ENCODE assay signal across 8 mouse cellular contexts in genomic region chr6:122874720-122875389, GRCm38 (mm10). TPM values are rescaled to one million over a fixed set of nuclear protein-coding genes. Genes with fewer than 3 reads are reported as not detected.
DNase-seq lines count a peak whose midpoint lies in the region; ATAC-seq lines count a peak whose summit lies in the region.

No protein-coding gene starts in this region.

- peak overlapping the region; percentile 73 for H3K27ac ChIP-seq in neural tube, embryonic 11.5 days (ENCODE audit: low read depth, low read length)
- H3K27ac ChIP-seq in hindbrain, embryonic 10.5 days, result peak overlapping the region; percentile 95
- H3K27ac ChIP-seq in stomach, embryonic 16.5 days (ENCODE audit: low read length), result peak overlapping the region; percentile 87

- peak overlapping the region; percentile 89 for H3K4me3 ChIP-seq in neural tube, embryonic 11.5 days (ENCODE audit: low read depth, low read length)
- H3K4me3 ChIP-seq in hindbrain, embryonic 10.5 days, result peak overlapping the region; percentile 89
- peak overlapping the region; percentile 96 for H3K4me3 ChIP-seq in stomach, embryonic 16.5 days (replicated peaks; ENCODE audit: low read length)

- H3K4me2 ChIP-seq in neural tube, embryonic 11.5 days (ENCODE audit: low read depth), result peak overlapping the region; percentile 55
- peak overlapping the region; percentile 63 for H3K4me2 ChIP-seq in stomach, embryonic 16.5 days (ENCODE audit: low read depth, low read length)

- H3K27me3 ChIP-seq in neural tube, embryonic 11.5 days (ENCODE audit: control insufficient read depth, insufficient read depth, low read length), result no peaks in the 10 kb centered on the region
- 0 out of 2 replicates have a peak, but pooled peaks cover 3% of the 10 kb centered on the region for H3K27me3 ChIP-seq in hindbrain, embryonic 10.5 days (ENCODE audit: insufficient read depth, poor library complexity, severe bottlenecking)
- H3K27me3 ChIP-seq in stomach, embryonic 16.5 days (ENCODE audit: control insufficient read depth, insufficient read depth, low read length), result no peaks in the 10 kb centered on the region

- no peak for DNase-seq in neural tube, embryonic 11.5 days (ENCODE audit: low spot score)
- DNase-seq in neural tube, embryonic 10.5 days (ENCODE audit: extremely low spot score, low spot score), result no peak
- peak; percentile 31 for DNase-seq in cerebellum, adult 9-11 months
- no peak for DNase-seq in hindbrain, embryonic 10.5 days (ENCODE audit: low spot score)
- DNase-seq in lung, postnatal 10 days, result peak; percentile 50
- DNase-seq in adrenal gland, postnatal 10 days, result no peak
- DNase-seq in right cerebral cortex, postnatal 4 days, result no peak

- peak overlapping the region; percentile 82 for H3K9ac ChIP-seq in neural tube, embryonic 11.5 days (ENCODE audit: low read length)
- peak overlapping the region; percentile 93 for H3K9ac ChIP-seq in stomach, embryonic 16.5 days (ENCODE audit: low read length)

- WGBS in neural tube, embryonic 11.5 days, result 0% methylated on average over 31 of the region's 31 CpGs
- under 1% methylated on average over 31 of the region's 31 CpGs for WGBS in hindbrain, embryonic 10.5 days
- under 1% methylated on average over 31 of the region's 31 CpGs for WGBS in stomach, embryonic 16.5 days

- H3K4me1 ChIP-seq in neural tube, embryonic 11.5 days (ENCODE audit: control insufficient read depth, insufficient read depth, low read length), result peaks cover 5% of the 10 kb centered on the region; the same call in 1 of the 2 replicates
- H3K4me1 ChIP-seq in hindbrain, embryonic 10.5 days (replicated peaks), result peaks cover 10% of the 10 kb centered on the region
- H3K4me1 ChIP-seq in stomach, embryonic 16.5 days (ENCODE audit: control insufficient read depth, insufficient read depth, low read length), result peaks cover 9% of the 10 kb centered on the region

- H3K36me3 ChIP-seq in neural tube, embryonic 11.5 days (ENCODE audit: control insufficient read depth, insufficient read depth, low read length), result no peaks in the 10 kb centered on the region; the same call in 1 of the 2 replicates
- peaks cover 31% of the 10 kb centered on the region for H3K36me3 ChIP-seq in hindbrain, embryonic 10.5 days
- no peaks in the 10 kb centered on the region for H3K36me3 ChIP-seq in stomach, embryonic 16.5 days (ENCODE audit: control insufficient read depth, insufficient read depth, low read length)

- H3K9me3 ChIP-seq in neural tube, embryonic 11.5 days (ENCODE audit: control insufficient read depth, low read length), result no peaks in the 10 kb centered on the region
- no peaks in the 10 kb centered on the region for H3K9me3 ChIP-seq in hindbrain, embryonic 10.5 days
- H3K9me3 ChIP-seq in stomach, embryonic 16.5 days (replicated peaks; ENCODE audit: control insufficient read depth, low read length), result no peaks in the 10 kb centered on the region

- peak; percentile 66 for ATAC-seq in neural tube, embryonic 11.5 days (ENCODE audit: insufficient read depth, low FRiP score, low TSS enrichment)
- ATAC-seq in stomach, embryonic 16.5 days (ENCODE audit: insufficient read depth, low FRiP score), result peak; percentile 63; the same call in 1 of the 2 replicates

RNA-seq across cellular contexts. Expression of gene Necap1, which starts 0.6 kb away (rescaled TPM):
- polyA plus RNA-seq in neural tube, embryonic 11.5 days (2014; fragmentation: Nextera tagmentation; extraction: Ambion mirVana), result 76.4 and 80.7 TPM in 2 replicates
- polyA plus RNA-seq in hindbrain, embryonic 10.5 days (2016; fragmentation: Nextera tagmentation; extraction: Ambion mirVana), result 60.9 and 61.0 TPM in 2 replicates
- polyA plus RNA-seq in stomach, embryonic 16.5 days (2015; fragmentation: Nextera tagmentation; extraction: Ambion mirVana), result 58.6 and 58.8 TPM in 2 replicates
- 10 to 100 TPM; 44.8 to 45.8 TPM for total RNA-seq in adrenal gland, postnatal 10 days (2021)

RNA-seq across cellular contexts. Expression of gene C3ar1, which starts 18.9 kb away (rescaled TPM):
- 1.8 and 2.1 TPM in 2 replicates for polyA plus RNA-seq in neural tube, embryonic 11.5 days (2014; fragmentation: Nextera tagmentation; extraction: Ambion mirVana)
- 1.7 and 2.2 TPM in 2 replicates for polyA plus RNA-seq in hindbrain, embryonic 10.5 days (2016; fragmentation: Nextera tagmentation; extraction: Ambion mirVana)
- 2.5 and 3.2 TPM in 2 replicates for polyA plus RNA-seq in stomach, embryonic 16.5 days (2015; fragmentation: Nextera tagmentation; extraction: Ambion mirVana)
- total RNA-seq in adrenal gland, postnatal 10 days (2021), result 1 to 10 TPM; 1.7 to 2.2 TPM

RNA-seq across cellular contexts. Expression of gene Clec4a1, which starts 46.8 kb away (rescaled TPM):
- 0.70 and 0.72 TPM in 2 replicates for polyA plus RNA-seq in neural tube, embryonic 11.5 days (2014; fragmentation: Nextera tagmentation; extraction: Ambion mirVana)
- polyA plus RNA-seq in hindbrain, embryonic 10.5 days (2016; fragmentation: Nextera tagmentation; extraction: Ambion mirVana), result 0.60 and 1.8 TPM in 2 replicates
- polyA plus RNA-seq in stomach, embryonic 16.5 days (2015; fragmentation: Nextera tagmentation; extraction: Ambion mirVana), result 5.7 and 6.8 TPM in 2 replicates
- total RNA-seq in adrenal gland, postnatal 10 days (2021), result 1 to 10 TPM; 3.3 TPM

RNA-seq across cellular contexts. Expression of gene Foxj2, which starts 55.1 kb away (rescaled TPM):
- 4.8 and 5.1 TPM in 2 replicates for polyA plus RNA-seq in neural tube, embryonic 11.5 days (2014; fragmentation: Nextera tagmentation; extraction: Ambion mirVana)
- 2.5 and 3.6 TPM in 2 replicates for polyA plus RNA-seq in hindbrain, embryonic 10.5 days (2016; fragmentation: Nextera tagmentation; extraction: Ambion mirVana)
- 5.2 and 5.9 TPM in 2 replicates for polyA plus RNA-seq in stomach, embryonic 16.5 days (2015; fragmentation: Nextera tagmentation; extraction: Ambion mirVana)
- total RNA-seq in adrenal gland, postnatal 10 days (2021), result 10 to 100 TPM; 16.7 to 18.5 TPM

Comparison
In these comparisons a context has a peak if more than half of its experiments do, and no peak if none do; other contexts are left out.
1. DNase-seq: peak in cerebellum, adult 9-11 months (single experiment) and lung, postnatal 10 days (single experiment); none in neural tube, embryonic 11.5 days (single experiment), neural tube, embryonic 10.5 days (single experiment), hindbrain, embryonic 10.5 days (single experiment), adrenal gland, postnatal 10 days (single experiment) and right cerebral cortex, postnatal 4 days (single experiment).
2. Peak in every context shown above with its lines, with median percentiles within 50 percentile points of each other: H3K27ac ChIP-seq and H3K4me3 ChIP-seq.